Mouse (Mus musculus) limb, embryonic 11.5 days (tissue): ENCODE measurements around the gene Fn3krp. TPM values are rescaled to one million over a fixed set of nuclear protein-coding genes. Genes with fewer than 3 reads are reported as not detected.

ENCODE experiments used
- ATAC-seq: fragments of 200-750 bp; cut with Nextera tagmentation; 2 replicates; pipeline ENCODE4 v1.8.0; 2017; ENCODE audit warnings: low read depth; ENCODE audit not compliant: insufficient number of reproducible peaks, low FRiP score, low TSS enrichment
- DNase-seq: peaks from one replicate; pipeline ENCODE4 v3.0.0-alpha.2; 2015; ENCODE audit warnings: low spot score
- H3K27ac ChIP-seq: fragments of 300-500 bp; sonication (generic); replicated peaks from 2 replicates; pipeline ENCODE4 v1.5.1; 2014; ENCODE audit warnings: low read depth, mild to moderate bottlenecking, low read length
- H3K27me3 ChIP-seq: fragments of 300-500 bp; sonication (generic); 2 replicates; pipeline ENCODE4 v1.6.1; 2014; ENCODE audit warnings: mild to moderate bottlenecking, low read length, mixed read lengths; ENCODE audit not compliant: control insufficient read depth, insufficient read depth
- H3K36me3 ChIP-seq: fragments of 300-500 bp; sonication (generic); 2 replicates; pipeline ENCODE4 v1.6.1; 2014; ENCODE audit warnings: mild to moderate bottlenecking, low read length, moderate library complexity, mixed read lengths; ENCODE audit not compliant: control insufficient read depth, insufficient read depth
- H3K4me1 ChIP-seq: fragments of 300-500 bp; sonication (generic); 2 replicates; pipeline ENCODE4 v1.6.1; 2014; ENCODE audit warnings: low read length, mixed read lengths; ENCODE audit not compliant: control insufficient read depth, insufficient read depth
- H3K4me2 ChIP-seq: fragments of 300-500 bp; sonication (generic); 2 replicates; pipeline ENCODE4 v1.6.1; 2014; ENCODE audit warnings: low read depth, mild to moderate bottlenecking, moderate library complexity; ENCODE audit not compliant: severe bottlenecking
- H3K4me3 ChIP-seq: fragments of 300-500 bp; sonication (generic); 2 replicates; pipeline ENCODE4 v1.5.1; 2014; ENCODE audit warnings: low read depth, low read length
- H3K9ac ChIP-seq: fragments of 300-500 bp; sonication (generic); 2 replicates; pipeline ENCODE4 v1.6.1; 2014; ENCODE audit warnings: mild to moderate bottlenecking, low read length
- H3K9me3 ChIP-seq: fragments of 300-500 bp; sonication (generic); 2 replicates; pipeline ENCODE4 v1.6.1; 2016; ENCODE audit warnings: low read length; ENCODE audit not compliant: control insufficient read depth
- WGBS: fragments of 180-500 bp; shearing (Covaris S2); extraction: QIAGEN DNeasy Blood & Tissue Kit; methylation state at CpG from one replicate; pipeline ENCODE4 v1.1.7; 2014; 5-methylcytosine and 5-hydroxymethylcytosine counted together
- polyA plus RNA-seq: library from polyadenylated mRNA; unstranded; fragments of >200 nt; fragmentation: Nextera tagmentation; extraction: Ambion mirVana; gene quantifications from 2 replicates; pipeline ENCODE4 v1.2.1, GENCODE M21; 2014

The Fn3krp gene
- polyA plus RNA-seq, result 7.8 and 8.3 TPM in 2 replicates

DNA sequence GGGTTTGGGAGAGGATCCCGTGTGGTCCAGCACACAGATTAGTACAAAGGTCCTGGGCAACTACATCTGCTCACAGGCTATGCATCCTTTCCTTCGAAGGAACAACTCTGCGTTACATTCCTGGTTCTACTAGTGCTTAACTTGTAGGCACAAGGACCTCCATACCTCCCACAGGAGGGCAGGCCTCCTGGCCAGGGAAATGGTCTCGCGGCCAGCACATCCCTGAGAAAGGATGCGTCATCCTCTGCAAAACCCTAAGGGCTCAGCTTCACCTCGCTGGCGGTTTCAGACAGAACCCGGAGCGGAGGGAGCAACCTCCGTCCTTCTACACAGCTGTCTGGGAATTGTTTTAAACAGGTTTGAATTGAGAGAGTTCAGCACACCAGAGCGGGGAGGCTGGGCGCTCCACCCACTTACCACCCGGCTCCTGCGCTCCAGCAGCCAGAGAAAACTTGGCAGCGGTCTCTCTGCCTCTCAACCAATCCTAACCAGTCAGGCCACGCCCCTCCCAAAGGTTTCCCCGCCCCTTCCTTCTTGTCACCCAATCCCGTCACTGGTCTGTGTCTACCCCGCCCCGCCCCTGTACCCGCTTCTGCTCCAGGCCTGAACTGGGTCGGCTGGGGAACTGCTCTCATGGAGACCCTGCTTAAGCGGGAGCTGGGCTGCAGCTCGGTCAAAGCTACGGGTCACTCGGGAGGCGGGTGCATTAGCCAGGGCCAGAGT lies at the start of gene Fn3krp:
Gene Fn3krp, plus strand, starts transcription at position 572 of the 723 bp plus-strand sequence.
- Histone ChIP-seq H3K4me2 (peak within 1 kb of the TSS; percentile 79), H3K4me3 (peak within 1 kb of the TSS; percentile 78), H3K9me3 (no peaks in the 10 kb centered on the region), H3K9ac (peak within 1 kb of the TSS; percentile 55), H3K27ac (no peak within 1 kb of the TSS), H3K27me3 (no peaks in the 10 kb centered on the region), H3K4me1 (no peaks in the 10 kb centered on the region), H3K36me3 (no peaks in the 10 kb centered on the region)
- peak; percentile 100 for ATAC-seq
- DNase-seq, result peak; percentile 99
- WGBS, result 2% methylated on average over 28 of the region's 28 CpGs

DNA sequence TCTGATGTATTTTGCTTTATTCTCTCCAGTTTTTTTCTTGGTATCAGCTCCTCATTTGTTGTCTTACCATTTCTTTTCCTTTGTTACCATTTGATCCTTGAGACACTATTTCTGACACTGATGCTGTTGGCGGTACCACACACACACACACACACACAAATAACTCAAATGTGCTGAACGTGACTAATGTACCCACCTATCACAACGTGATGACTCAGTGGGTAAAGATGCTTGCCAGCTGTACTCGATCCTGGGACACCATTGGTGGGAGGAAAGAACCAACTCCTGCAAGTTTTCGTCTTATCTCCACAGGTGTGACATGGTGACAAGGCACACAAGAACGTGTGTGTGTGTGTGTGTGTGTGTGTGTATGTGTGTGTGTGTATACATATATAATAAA lies 47.9 kb upstream of the Fn3krp start:
- H3K27me3 ChIP-seq, result no peaks in the 10 kb centered on the region
- ATAC-seq (no peak), DNase-seq (no peak)
- H3K4me2 ChIP-seq, result no peak overlapping the region
- no peaks in the 10 kb centered on the region for H3K9me3 ChIP-seq
- H3K4me1 ChIP-seq, result no peaks in the 10 kb centered on the region
- H3K4me3 ChIP-seq, result no peak overlapping the region
- no peak overlapping the region for H3K27ac ChIP-seq
- WGBS, result 78% methylated on average over 6 of the region's 6 CpGs
- no peaks in the 10 kb centered on the region for H3K36me3 ChIP-seq
- H3K9ac ChIP-seq, result no peak overlapping the region

DNA sequence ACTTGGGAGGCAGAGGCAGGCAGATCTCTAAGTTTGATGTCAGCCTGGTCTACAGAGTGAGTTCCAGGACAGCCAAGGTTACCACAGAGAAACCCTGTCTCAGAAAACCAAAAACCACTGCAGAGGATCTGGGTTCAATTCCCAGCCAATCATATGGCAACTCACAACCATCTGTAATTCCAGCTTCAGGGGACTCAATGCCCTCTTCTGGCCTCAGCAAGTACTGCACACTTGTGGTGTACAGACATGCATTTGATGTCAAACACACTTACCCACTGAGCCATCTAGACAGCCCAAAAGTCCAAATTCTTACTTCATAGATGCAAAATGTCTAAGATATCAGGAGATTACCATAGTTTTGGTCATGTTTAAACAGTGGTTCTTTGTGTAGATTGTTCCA lies 42.6 kb upstream of the Fn3krp start:
- no peak for ATAC-seq
- Histone ChIP-seq H3K27ac (no peak overlapping the region), H3K4me1 (no peaks in the 10 kb centered on the region), H3K9ac (no peak overlapping the region), H3K4me3 (no peak overlapping the region), H3K4me2 (no peak overlapping the region), H3K27me3 (no peaks in the 10 kb centered on the region), H3K9me3 (no peaks in the 10 kb centered on the region), H3K36me3 (no peaks in the 10 kb centered on the region)
- no peak for DNase-seq

DNA sequence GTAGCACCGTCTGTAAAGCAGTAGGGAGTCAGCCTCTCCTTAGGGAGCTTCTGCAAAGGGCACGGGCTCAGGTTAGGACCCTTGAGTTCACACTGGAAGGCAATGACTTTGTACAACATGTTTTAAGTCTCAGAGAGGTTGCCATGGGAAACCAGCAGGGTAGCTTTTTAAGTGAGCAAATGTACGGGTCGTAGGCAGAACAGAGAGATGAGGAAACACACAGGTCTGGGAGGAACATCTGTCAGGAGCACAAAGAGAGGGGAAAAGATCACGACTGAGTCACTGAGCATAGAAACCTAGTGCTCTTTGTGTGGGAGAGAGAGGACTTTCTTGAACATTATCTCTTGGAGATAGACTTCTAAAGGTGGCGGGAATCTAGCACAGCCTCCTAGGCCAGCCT lies 40.9 kb upstream of the Fn3krp start:
- Histone ChIP-seq H3K4me3 (no peak overlapping the region), H3K27me3 (no peaks in the 10 kb centered on the region), H3K9me3 (no peaks in the 10 kb centered on the region), H3K4me2 (no peak overlapping the region), H3K9ac (no peak overlapping the region), H3K27ac (no peak overlapping the region), H3K4me1 (no peaks in the 10 kb centered on the region), H3K36me3 (no peaks in the 10 kb centered on the region)
- 71% methylated on average over 6 of the region's 6 CpGs for WGBS
- ATAC-seq, result no peak
- no peak for DNase-seq

DNA sequence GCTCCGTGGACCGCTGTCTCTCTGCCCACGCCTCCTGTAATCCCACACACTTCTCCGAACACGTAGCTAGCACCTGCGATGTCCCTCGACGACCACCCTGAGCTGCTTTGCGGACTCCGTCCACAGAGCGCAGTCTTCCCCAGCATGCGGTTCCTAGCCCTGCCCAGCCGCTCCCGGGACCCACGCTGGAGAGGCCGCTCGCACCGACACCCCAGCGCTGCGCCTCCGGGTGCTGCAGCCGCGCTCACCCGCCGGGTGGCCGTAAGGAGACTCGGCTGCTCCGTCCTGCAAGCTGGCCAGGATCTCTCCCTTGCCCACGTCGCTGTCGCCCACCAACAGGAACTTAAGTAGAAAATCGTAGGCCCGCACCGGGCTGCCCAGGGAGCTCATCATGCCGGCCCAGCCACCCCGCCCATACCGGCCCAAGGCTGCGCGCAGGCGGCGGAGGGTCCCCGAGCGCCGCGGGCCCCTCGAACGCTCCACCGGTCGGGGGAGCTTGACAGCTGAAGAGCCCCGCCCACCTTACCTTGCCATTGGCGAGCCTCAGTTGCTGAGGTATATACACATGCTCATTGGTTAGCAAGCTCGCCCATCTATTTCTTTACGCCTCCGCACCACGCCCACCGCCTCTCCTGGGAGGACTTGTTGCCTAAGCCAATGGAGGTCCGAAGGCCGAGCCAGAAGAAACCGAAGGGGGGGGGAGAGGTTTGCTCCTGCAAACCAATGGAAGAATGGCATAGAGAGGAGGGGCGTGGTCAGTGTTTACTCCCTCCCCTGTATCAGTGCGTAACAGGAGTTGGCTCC lies 33.2 kb upstream of the Fn3krp start, which contains the start of gene Rab40b:
Gene Rab40b, minus strand, starts transcription at position 502 of the 804 bp plus-strand sequence.
- peak; percentile 99 for ATAC-seq
- H3K27me3 ChIP-seq, result peaks cover 7% of the 10 kb centered on the region
- H3K4me3 ChIP-seq, result peak within 1 kb of the TSS; percentile 65
- H3K4me1 ChIP-seq, result 0 out of 2 replicates have a peak, but pooled peaks cover 5% of the 10 kb centered on the region
- 1% methylated on average over 61 of the region's 61 CpGs for WGBS
- DNase-seq, result peak; percentile 95
- peak within 1 kb of the TSS; percentile 94 for H3K4me2 ChIP-seq
- no peak within 1 kb of the TSS for H3K27ac ChIP-seq
- H3K9ac ChIP-seq, result peak within 1 kb of the TSS; percentile 52; the same call in 1 of the 2 replicates
- H3K36me3 ChIP-seq, result no peaks in the 10 kb centered on the region
- H3K9me3 ChIP-seq, result no peaks in the 10 kb centered on the region

DNA sequence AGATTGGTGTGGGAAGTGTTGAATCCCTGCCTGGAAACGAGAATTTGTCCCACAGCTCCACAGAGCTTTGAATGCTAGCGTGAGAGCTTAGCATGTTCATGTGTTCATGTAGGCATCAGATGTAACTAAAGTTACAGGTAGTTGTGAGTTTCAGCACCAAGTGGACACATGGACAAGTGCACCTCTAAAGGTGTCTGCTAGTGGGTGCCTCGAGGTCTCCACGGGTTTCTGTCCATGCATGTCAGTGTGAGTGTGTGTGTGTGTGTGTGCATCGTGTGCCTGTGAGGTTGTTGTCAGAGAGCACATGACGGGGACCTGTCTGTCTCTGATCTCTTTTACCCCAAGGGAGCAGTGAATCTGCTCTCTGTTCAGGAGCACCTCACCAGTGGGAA lies 32.7 kb upstream of the Fn3krp start:
- ATAC-seq (peak; percentile 66), DNase-seq (no peak)
- Histone ChIP-seq H3K27ac (no peak overlapping the region), H3K4me2 (peak overlapping the region; percentile 94), H3K9me3 (no peaks in the 10 kb centered on the region), H3K9ac (no peak overlapping the region), H3K4me1 (0 out of 2 replicates have a peak, but pooled peaks cover 5% of the 10 kb centered on the region), H3K4me3 (peak overlapping the region; percentile 65; the same call in 1 of the 2 replicates), H3K36me3 (no peaks in the 10 kb centered on the region), H3K27me3 (peaks cover 7% of the 10 kb centered on the region)
- 17% methylated on average over 6 of the region's 6 CpGs for WGBS

DNA sequence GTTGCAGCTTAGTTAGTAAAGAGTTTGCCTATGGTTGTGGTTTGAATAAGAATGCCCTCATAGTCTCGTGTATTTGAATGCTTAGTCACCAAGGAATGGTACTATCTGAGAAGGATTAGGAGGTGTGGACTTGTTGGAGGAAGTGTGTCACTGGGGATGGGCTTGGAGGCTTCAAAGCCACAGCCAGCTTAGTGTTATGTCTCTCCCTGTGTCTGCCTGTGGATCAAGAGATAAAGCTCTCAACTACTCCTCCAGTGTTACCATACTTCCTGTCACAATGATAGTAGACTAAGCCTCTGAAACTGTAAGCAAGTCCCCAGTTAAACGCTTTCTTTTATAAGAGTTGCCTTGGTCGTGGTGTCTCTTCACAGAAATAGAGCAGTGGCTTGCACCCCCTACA lies 30.4 kb upstream of the Fn3krp start:
- 73% methylated on average over 3 of the region's 3 CpGs for WGBS
- no peak for DNase-seq

DNA sequence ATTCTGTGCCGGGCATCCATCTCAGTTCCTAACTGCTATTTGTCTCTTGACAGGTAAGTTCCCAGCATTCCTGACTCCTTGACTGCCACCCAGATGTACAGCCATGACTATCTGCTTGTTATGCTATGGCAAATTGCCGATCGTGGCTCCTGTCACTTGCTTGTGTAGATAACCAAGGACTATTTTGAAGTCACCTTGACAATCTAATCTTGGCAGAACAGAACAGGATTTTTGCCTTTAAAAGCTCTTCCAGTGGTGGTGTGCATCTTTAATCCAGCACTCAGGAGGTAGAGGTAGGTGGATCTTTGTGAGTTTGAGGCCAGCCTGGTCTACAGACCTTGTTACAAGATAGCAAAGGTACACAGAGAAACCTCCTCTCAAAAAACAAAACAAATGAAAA lies 28.8 kb upstream of the Fn3krp start:
- H3K4me3 ChIP-seq, result no peak overlapping the region
- WGBS, result 90% methylated on average over 3 of the region's 3 CpGs
- no peak overlapping the region for H3K4me2 ChIP-seq
- H3K36me3 ChIP-seq, result no peaks in the 10 kb centered on the region
- ATAC-seq, result no peak
- no peak overlapping the region for H3K27ac ChIP-seq
- H3K4me1 ChIP-seq, result 0 out of 2 replicates have a peak, but pooled peaks cover 5% of the 10 kb centered on the region
- DNase-seq, result no peak
- peaks cover 2% of the 10 kb centered on the region for H3K27me3 ChIP-seq
- no peak overlapping the region for H3K9ac ChIP-seq
- no peaks in the 10 kb centered on the region for H3K9me3 ChIP-seq

More for the DNA sequence above, 30.4 kb upstream of the Fn3krp start:
- H3K4me2 ChIP-seq, result no peak overlapping the region
- H3K9me3 ChIP-seq, result no peaks in the 10 kb centered on the region
- 0 out of 2 replicates have a peak, but pooled peaks cover 5% of the 10 kb centered on the region for H3K4me1 ChIP-seq
- H3K36me3 ChIP-seq, result no peaks in the 10 kb centered on the region
- ATAC-seq, result no peak
- peaks cover 7% of the 10 kb centered on the region for H3K27me3 ChIP-seq
- no peak overlapping the region for H3K9ac ChIP-seq
- H3K4me3 ChIP-seq, result no peak overlapping the region
- no peak overlapping the region for H3K27ac ChIP-seq
